Mouse (Mus musculus): ENCODE measurements around the gene Zfp11. TPM values are rescaled to one million over a fixed set of nuclear protein-coding genes. Genes with fewer than 3 reads are reported as not detected.
"Not testable (repeated sequence)": the region's sequence is repeated elsewhere in the genome, so short reads cannot be mapped to it uniquely, and the experiment has no call there.

Gene Zfp11
- polyA plus RNA-seq, 1 experiment = 5.3 TPM

GRCm38 (mm10) chr5:129621361-129621760, 48.5 kb downstream of the Zfp11 start:
- no peak for TF ChIP-seq CTCF (IDR thresholded peaks at IDR 0.05; ENCODE audit: borderline replicate concordance, insufficient read depth, low read length)
- no peak for TF ChIP-seq POLR2A (IDR thresholded peaks at IDR 0.05; ENCODE audit: low read depth, low read length)
- H3K4me3 ChIP-seq (ENCODE audit: insufficient read depth, low read length) = no peak overlapping the region
- no peaks in the 10 kb centered on the region for H3K4me1 ChIP-seq (ENCODE audit: control insufficient read depth, insufficient read depth, low read length)
- no peak overlapping the region for H3K27ac ChIP-seq (ENCODE audit: insufficient read depth, low read length)

GRCm38 (mm10) chr5:129620600-129620999, 49.3 kb downstream of the Zfp11 start:
- not testable (repeated sequence) for H3K27ac ChIP-seq (ENCODE audit: insufficient read depth, low read length); H3K4me3 ChIP-seq (ENCODE audit: insufficient read depth, low read length); H3K4me1 ChIP-seq (ENCODE audit: control insufficient read depth, insufficient read depth, low read length)

GRCm38 (mm10) chr5:129611060-129611459, 58.8 kb downstream of the Zfp11 start:
- TF ChIP-seq POLR2A (IDR thresholded peaks at IDR 0.05; ENCODE audit: low read depth, low read length) = no peak
- TF ChIP-seq CTCF (IDR thresholded peaks at IDR 0.05; ENCODE audit: borderline replicate concordance, insufficient read depth, low read length) = peak; percentile 79
- Histone ChIP-seq H3K4me1 (ENCODE audit: control insufficient read depth, insufficient read depth, low read length) (no peaks in the 10 kb centered on the region), H3K27ac (ENCODE audit: insufficient read depth, low read length) (no peak overlapping the region), H3K4me3 (ENCODE audit: insufficient read depth, low read length) (no peak overlapping the region)

GRCm38 (mm10) chr5:129607476-129607875, 62.4 kb downstream of the Zfp11 start:
- H3K4me3 ChIP-seq (ENCODE audit: insufficient read depth, low read length) = no peak overlapping the region
- H3K27ac ChIP-seq (ENCODE audit: insufficient read depth, low read length) = no peak overlapping the region
- TF ChIP-seq CTCF (IDR thresholded peaks at IDR 0.05; ENCODE audit: borderline replicate concordance, insufficient read depth, low read length) (no peak), POLR2A (IDR thresholded peaks at IDR 0.05; ENCODE audit: low read depth, low read length) (no peak)
- H3K4me1 ChIP-seq (ENCODE audit: control insufficient read depth, insufficient read depth, low read length) = no peaks in the 10 kb centered on the region

Other genes with a start within 250 kb of the Zfp11 start
- 65.4 and 76.7 TPM in 2 replicates for gene Sfswap, start 168.9 kb downstream of the Zfp11 start, polyA plus RNA-seq (2011; ENCODE audit: insufficient read length, low read depth, missing spikeins)
- gene Mmp17, start 85.9 kb downstream of the Zfp11 start, polyA plus RNA-seq (2011; ENCODE audit: insufficient read length, low read depth, missing spikeins) = 4.5 and 5.5 TPM in 2 replicates
- gene Sept14, start 38.4 kb upstream of the Zfp11 start, polyA plus RNA-seq (2011; ENCODE audit: insufficient read length, low read depth, missing spikeins) = not detected in 2 replicates
- 88.2 and 95.1 TPM in 2 replicates for gene Mrps17, start 45.4 kb upstream of the Zfp11 start, polyA plus RNA-seq (2011; ENCODE audit: insufficient read length, low read depth, missing spikeins)
- gene Nipsnap2, start 55.0 kb upstream of the Zfp11 start, polyA plus RNA-seq (2011; ENCODE audit: insufficient read length, low read depth, missing spikeins) = 59.7 and 61.6 TPM in 2 replicates
- gene Psph, start 117.3 kb upstream of the Zfp11 start, polyA plus RNA-seq (2011; ENCODE audit: insufficient read length, low read depth, missing spikeins) = 45.5 and 50.0 TPM in 2 replicates
- 29.9 and 39.3 TPM in 2 replicates for gene Sumf2, start 176.9 kb upstream of the Zfp11 start, polyA plus RNA-seq (2011; ENCODE audit: insufficient read length, low read depth, missing spikeins)
- gene Chchd2, start 217.4 kb upstream of the Zfp11 start, polyA plus RNA-seq (2011; ENCODE audit: insufficient read length, low read depth, missing spikeins) = 318 and 322 TPM in 2 replicates
- 3.1 and 3.4 TPM in 2 replicates for gene Zbed5, start 225.6 kb upstream of the Zfp11 start, polyA plus RNA-seq (2011; ENCODE audit: insufficient read length, low read depth, missing spikeins)
- gene Phkg1, start 228.4 kb upstream of the Zfp11 start, polyA plus RNA-seq (2011; ENCODE audit: insufficient read length, low read depth, missing spikeins) = 0.80 and 1.3 TPM in 2 replicates
- gene Nupr1l, start 238.4 kb upstream of the Zfp11 start, polyA plus RNA-seq (2011; ENCODE audit: insufficient read length, low read depth, missing spikeins) = 2.0 TPM in 1 of 2 replicates, not detected in the other

Measured in embryonic fibroblast, embryonic 13.5 days (primary cell).